Mouse (Mus musculus) cerebellum, adult 2 months (tissue): ENCODE data around the gene Ppfia4.

Experiments
- CTCF ChIP-seq: fragments of 200-500 bp; IDR thresholded peaks from 2 replicates; pipeline ENCODE4 v1.5.1; 2011; ENCODE audit warnings: low read depth, mild to moderate bottlenecking, control low read depth, low read length, moderate library complexity, borderline replicate concordance; ENCODE audit not compliant: insufficient read depth
- POLR2A ChIP-seq: fragments of 200-500 bp; IDR thresholded peaks from 2 replicates; pipeline ENCODE4 v1.6.1; 2011; ENCODE audit warnings: low read length, control low read depth, borderline replicate concordance; ENCODE audit not compliant: insufficient read depth

GRCm38 (mm10) chr1:134353326-134353725, 20.6 kb upstream of the Ppfia4 start:
- TF ChIP-seq CTCF (no peak), POLR2A (no peak)
